Mouse (Mus musculus) CD4-positive helper T cell, adult 2 months (primary cell): ENCODE measurements around the gene Lrp4.
A peak's percentile ranks its signal among the peaks of the same experiment; 100 is the strongest.
"Not testable (repeated sequence)": the region's sequence is repeated elsewhere in the genome, so short reads cannot be mapped to it uniquely, and the experiment has no call there.

Source experiments
- DNase-seq: peaks from one replicate; pipeline ENCODE4 v3.0.0-alpha.2; 2012; ENCODE audit warnings: low read depth, missing footprints, low spot score

The Lrp4 gene

GRCm38 (mm10) chr2:91484698-91485097 lies 27.4 kb downstream of the Lrp4 start:
- no peak for DNase-seq

DNA sequence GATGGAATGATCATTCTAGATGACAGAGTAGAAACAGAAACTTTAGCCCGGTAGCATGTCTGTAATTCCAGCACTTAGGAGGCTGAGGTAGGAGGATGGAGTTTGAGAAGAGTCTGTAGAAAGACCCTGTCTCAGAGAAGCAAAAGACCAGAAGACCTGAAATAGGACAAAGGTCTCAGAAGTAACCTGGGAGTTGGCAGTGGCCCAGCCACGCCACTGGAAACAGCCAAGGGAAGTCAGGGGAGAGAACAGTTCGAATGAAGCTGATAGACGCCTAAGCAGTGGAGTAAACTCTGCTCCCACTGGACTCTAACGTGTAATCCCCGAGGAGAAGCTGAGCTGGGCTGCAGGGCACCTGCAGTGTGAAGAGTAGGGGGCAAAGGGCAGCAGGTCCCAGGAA lies 27.9 kb downstream of the Lrp4 start:
- DNase-seq: no peak

GRCm38 (mm10) chr2:91487295-91487694 lies 30.0 kb downstream of the Lrp4 start:
- not testable (repeated sequence) for DNase-seq

- no peak for DNase-seq
Measured at GRCm38 (mm10) chr2:91492071-91492635, 34.8 kb downstream of the Lrp4 start.

DNA sequence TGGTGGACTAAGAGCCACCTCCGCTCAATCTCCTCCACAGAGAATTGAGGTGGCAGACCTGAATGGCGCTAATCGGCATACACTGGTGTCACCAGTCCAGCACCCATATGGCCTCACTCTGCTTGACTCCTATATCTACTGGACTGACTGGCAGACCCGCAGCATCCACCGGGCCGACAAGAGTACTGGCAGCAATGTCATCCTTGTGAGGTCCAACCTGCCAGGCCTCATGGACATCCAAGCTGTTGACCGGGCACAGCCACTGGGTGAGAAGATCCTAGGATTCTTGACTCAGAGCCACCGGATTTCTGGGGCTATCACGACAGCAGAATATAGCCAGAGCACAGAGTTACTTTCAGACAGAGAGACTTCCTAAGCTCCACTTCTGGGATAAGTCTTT lies 36.7 kb downstream of the Lrp4 start:
- no peak for DNase-seq

DNA sequence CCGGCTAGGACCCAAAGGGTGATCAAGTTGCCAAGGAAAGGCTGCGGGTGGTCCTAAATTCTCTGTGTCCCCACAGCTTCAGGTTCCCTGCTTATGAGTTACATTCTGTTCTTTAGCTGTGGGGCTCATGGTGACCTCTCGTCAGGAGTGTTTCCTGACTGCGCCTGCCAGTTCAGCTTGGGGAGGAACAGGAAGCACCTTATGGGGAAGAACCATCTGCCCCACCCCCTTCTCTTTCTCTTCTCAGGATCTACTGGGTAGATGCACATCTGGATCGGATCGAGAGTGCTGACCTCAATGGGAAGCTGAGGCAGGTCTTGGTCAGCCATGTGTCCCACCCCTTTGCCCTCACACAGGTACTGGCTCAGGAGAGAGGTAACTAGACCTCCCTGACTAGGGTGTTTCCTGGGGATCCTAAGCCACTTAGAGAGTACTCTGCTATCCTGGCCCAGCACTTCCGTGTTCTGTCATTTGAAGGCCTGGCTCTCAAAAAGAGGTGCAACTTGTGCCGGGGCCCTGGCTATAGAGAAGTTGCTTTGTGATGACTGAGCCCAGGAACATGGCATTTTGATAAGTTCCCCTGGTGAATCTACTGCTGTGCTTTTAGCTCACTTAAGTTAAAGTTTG lies 40.9 kb downstream of the Lrp4 start:
- no peak for DNase-seq

- no peak for DNase-seq
Measured at GRCm38 (mm10) chr2:91508076-91508475, 50.8 kb downstream of the Lrp4 start.

DNA sequence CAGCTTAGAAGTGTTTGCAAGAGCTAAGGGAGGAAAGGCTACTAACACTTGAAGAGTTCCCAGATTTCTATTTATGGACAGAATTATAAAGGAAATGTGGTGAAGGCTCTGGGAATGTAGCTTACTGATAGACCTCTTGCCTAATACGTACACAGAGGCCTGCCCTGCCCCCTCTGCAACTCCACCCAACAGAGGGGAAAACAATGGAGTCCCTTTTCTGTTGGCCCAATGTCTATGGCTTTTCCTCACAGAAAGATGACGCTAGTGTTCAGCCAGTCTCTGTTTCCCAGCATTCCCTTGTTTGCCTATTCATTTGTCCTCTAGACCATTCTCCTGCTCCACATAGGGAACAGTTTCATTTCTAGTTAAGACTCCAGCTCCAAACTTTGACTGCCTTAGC lies 59.9 kb downstream of the Lrp4 start:
- DNase-seq: no peak

GRCm38 (mm10) chr2:91526294-91527146 lies 69.2 kb downstream of the Lrp4 start, which contains the start of gene Ckap5:
TSS of gene Ckap5 (plus strand) at chr2:91526762.
- DNase-seq: peak; percentile 92

GRCm38 (mm10) chr2:91527147-91527486 lies 69.8 kb downstream of the Lrp4 start:
- no peak for DNase-seq

DNA sequence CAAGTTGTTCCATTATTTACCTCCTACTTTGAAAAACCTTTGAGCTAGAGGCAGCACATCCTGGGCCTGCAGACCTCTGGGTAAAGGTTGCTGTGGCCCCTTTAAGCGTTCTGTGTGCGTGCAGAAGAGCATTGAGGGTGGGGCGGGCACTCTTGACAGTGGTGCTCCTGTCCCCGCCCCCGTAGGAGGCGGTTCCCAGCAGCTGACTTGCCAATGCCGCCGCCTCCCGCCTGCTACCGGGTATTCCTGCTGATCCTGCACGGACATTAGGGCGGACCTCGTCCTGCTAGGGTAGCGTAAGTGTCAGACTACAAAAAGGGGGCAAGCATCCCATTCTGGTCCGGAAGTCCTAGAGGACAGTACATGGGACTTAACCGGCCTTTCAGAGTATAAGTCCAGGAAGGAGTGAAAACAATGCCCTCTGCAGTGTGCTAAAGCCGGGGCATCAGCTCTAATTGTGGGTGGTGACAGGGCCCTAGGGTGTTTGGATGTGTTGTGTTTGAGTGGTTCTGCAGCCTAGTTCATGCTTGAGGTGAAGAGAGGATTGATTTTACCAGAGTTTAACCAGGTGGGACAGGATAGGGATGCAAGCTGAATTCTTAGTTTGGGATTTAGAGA lies 80.4 kb downstream of the Lrp4 start:
- DNase-seq: peak; percentile 85
